Mouse (Mus musculus) ovary, postnatal 36 days (tissue): ENCODE measurements around the gene Chrdl2.
"Not testable (repeated sequence)": the region's sequence is repeated elsewhere in the genome, so short reads cannot be mapped to it uniquely, and the experiment has no call there.

Source experiments
- DNase-seq: peaks from one replicate; pipeline ENCODE4 v3.0.0; 2022; ENCODE audit warnings: low spot score, mixed read lengths

Gene Chrdl2

GRCm38 (mm10) chr7:100005790-100006189 is at the start of gene Chrdl2:
Gene Chrdl2, plus strand, starts transcription at chr7:100006172.
- peak; percentile 53 for DNase-seq

GRCm38 (mm10) chr7:99957226-99957965 is 48.6 kb upstream of the Chrdl2 start:
- DNase-seq, result no peak

GRCm38 (mm10) chr7:99960571-99960970 is 45.4 kb upstream of the Chrdl2 start:
- not testable (repeated sequence) for DNase-seq

GRCm38 (mm10) chr7:99961518-99961917 is 44.5 kb upstream of the Chrdl2 start:
- DNase-seq, result no peak

- no peak for DNase-seq
These were observed 43.3 kb upstream of the Chrdl2 start for GRCm38 (mm10) chr7:99962536-99963236.

- DNase-seq, result no peak
These were observed 42.6 kb upstream of the Chrdl2 start for GRCm38 (mm10) chr7:99963237-99963860.

- DNase-seq, result peak; percentile 19
These were observed 40.7 kb upstream of the Chrdl2 start for GRCm38 (mm10) chr7:99965020-99965841.

- no peak for DNase-seq
These were observed 39.8 kb upstream of the Chrdl2 start for GRCm38 (mm10) chr7:99966011-99966721.

GRCm38 (mm10) chr7:99969151-99969550 is 36.8 kb upstream of the Chrdl2 start:
- DNase-seq, result no peak

GRCm38 (mm10) chr7:99971926-99972325 is 34.0 kb upstream of the Chrdl2 start:
- DNase-seq, result no peak

GRCm38 (mm10) chr7:99972912-99973311 is 33.1 kb upstream of the Chrdl2 start:
- DNase-seq, result not testable (repeated sequence)

GRCm38 (mm10) chr7:99974208-99974970 is 31.6 kb upstream of the Chrdl2 start:
- DNase-seq, result no peak

- DNase-seq, result no peak
These were observed 30.0 kb upstream of the Chrdl2 start for GRCm38 (mm10) chr7:99975819-99976575.

- DNase-seq, result no peak
These were observed 27.9 kb upstream of the Chrdl2 start for GRCm38 (mm10) chr7:99978041-99978440.

GRCm38 (mm10) chr7:99979081-99979480 is 26.9 kb upstream of the Chrdl2 start:
- no peak for DNase-seq

GRCm38 (mm10) chr7:99979546-99980131 is 26.3 kb upstream of the Chrdl2 start:
- DNase-seq, result peak; percentile 57

- peak; percentile 89 for DNase-seq
These were observed 25.8 kb upstream of the Chrdl2 start, which contains the start of gene Rnf169 for GRCm38 (mm10) chr7:99980132-99980591. Gene Rnf169, minus strand, starts transcription at chr7:99980448.

- DNase-seq, result no peak
These were observed 24.7 kb upstream of the Chrdl2 start for GRCm38 (mm10) chr7:99981311-99981710.
